In the genomic region with DNA sequence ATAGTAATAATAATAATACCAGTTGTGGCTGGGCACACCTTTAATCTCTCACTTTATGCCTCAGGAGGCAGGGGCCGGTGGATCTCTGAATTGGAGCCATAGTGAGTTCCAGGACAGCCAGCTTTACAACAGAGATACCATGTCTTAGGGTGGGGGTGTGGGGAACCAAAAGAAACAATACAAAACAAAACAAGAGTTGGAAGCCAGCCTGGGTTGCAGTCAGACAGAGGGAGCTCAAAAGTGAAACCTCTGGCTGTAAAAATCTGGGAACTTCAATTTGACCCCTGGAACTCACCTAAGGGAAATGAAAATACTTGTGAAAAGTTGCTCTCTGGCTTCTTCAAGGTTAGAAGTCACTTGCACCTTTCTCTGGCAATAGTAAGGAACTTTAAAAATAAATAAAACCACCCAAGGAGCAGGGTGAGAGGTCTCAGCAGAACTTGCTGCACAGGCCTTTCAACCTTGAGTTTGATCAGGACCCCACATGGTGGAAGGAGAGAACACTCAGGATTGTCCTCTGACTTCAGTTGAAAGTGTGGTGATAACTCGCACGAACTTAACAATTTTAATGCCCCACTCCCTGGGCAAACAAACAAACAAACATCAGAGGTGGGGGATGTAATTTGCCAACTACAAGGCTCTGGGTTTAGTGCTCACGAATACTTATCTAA, we compare ENCODE assay signal across 9 mouse cellular contexts. TPM values are rescaled to one million over a fixed set of nuclear protein-coding genes. Genes with fewer than 3 reads are reported as not detected.
DNase-seq lines count a peak whose midpoint lies in the region; ATAC-seq lines count a peak whose summit lies in the region.
"Had no signal": no experiment of that assay in that cellular context is flagged by ENCODE, and none has a peak within 500 bp of the region (broad histone marks: within the 10 kb centered on the region; RNA-seq: fewer than 3 reads in every experiment).

No protein-coding gene starts in this region.

- H3K9me3 ChIP-seq in heart, embryonic 11.5 days (replicated peaks; ENCODE audit: control insufficient read depth, low read length): no peaks in the 10 kb centered on the region
- H3K9me3 ChIP-seq in hindbrain, embryonic 10.5 days: no peaks in the 10 kb centered on the region

- peak overlapping the region; percentile 72 for H3K4me2 ChIP-seq in heart, embryonic 11.5 days

- intact Hi-C loops in heart, postnatal 25 days (cut with DNase I): loop anchor here (2.0 kb wide), 2 partner anchors 15 to 25 kb away; no protein-coding TSS in a partner anchor

- H3K27me3 ChIP-seq in heart, embryonic 11.5 days (ENCODE audit: control insufficient read depth, insufficient read depth, low read length): no peaks in the 10 kb centered on the region
- no peaks in the 10 kb centered on the region for H3K27me3 ChIP-seq in hindbrain, embryonic 10.5 days (ENCODE audit: insufficient read depth, poor library complexity, severe bottlenecking)

- DNase-seq in heart, postnatal 25 days (ENCODE audit: low spot score): no peak
- DNase-seq in adipocyte (ENCODE audit: low spot score): peak; percentile 83
- DNase-seq in hindbrain, embryonic 10.5 days (ENCODE audit: low spot score): no peak
- no peak for DNase-seq in urinary bladder, adult 2 months (ENCODE audit: low spot score)
- DNase-seq in adrenal gland, postnatal 36 days: no peak
- no peak for DNase-seq in lung, postnatal 25 days (ENCODE audit: low spot score)

- peak overlapping the region; percentile 88 for H3K9ac ChIP-seq in heart, embryonic 11.5 days (ENCODE audit: low read depth, low read length)

- H3K79me2 ChIP-seq in macrophage (ENCODE audit: inconsistent target): peaks cover 28% of the 10 kb centered on the region

- H3K36me3 ChIP-seq in heart, embryonic 11.5 days (ENCODE audit: control insufficient read depth, insufficient read depth, low read length): no peaks in the 10 kb centered on the region
- no peaks in the 10 kb centered on the region for H3K36me3 ChIP-seq in hindbrain, embryonic 10.5 days
- no peaks in the 10 kb centered on the region for H3K36me3 ChIP-seq in macrophage (ENCODE audit: inconsistent target)

- no peak for ATAC-seq in heart, embryonic 11.5 days (replicated peaks; ENCODE audit: insufficient number of reproducible peaks, low FRiP score, low TSS enrichment)

- H3K27ac ChIP-seq in heart, embryonic 11.5 days (ENCODE audit: low read depth, low read length): peak overlapping the region; percentile 88
- H3K27ac ChIP-seq in hindbrain, embryonic 10.5 days: peak overlapping the region; percentile 95
- peak overlapping the region; percentile 81 for H3K27ac ChIP-seq in macrophage

- peaks cover 21% of the 10 kb centered on the region for H3K4me1 ChIP-seq in heart, embryonic 11.5 days (ENCODE audit: control insufficient read depth, insufficient read depth, low read length)
- peaks cover 28% of the 10 kb centered on the region for H3K4me1 ChIP-seq in hindbrain, embryonic 10.5 days (replicated peaks)

- H3K4me3 ChIP-seq in heart, embryonic 11.5 days (ENCODE audit: low read depth, low read length): peak overlapping the region; percentile 100
- peak overlapping the region; percentile 82 for H3K4me3 ChIP-seq in hindbrain, embryonic 10.5 days
- peak overlapping the region; percentile 57 for H3K4me3 ChIP-seq in macrophage (ENCODE audit: inconsistent target)

- 14% methylated on average over 4 of the region's 4 CpGs for WGBS in heart, embryonic 11.5 days (ENCODE audit: insufficient replicate concordance)
- WGBS in hindbrain, embryonic 10.5 days: 29% methylated on average over 4 of the region's 4 CpGs
- WGBS in macrophage (ENCODE audit: missing documents): 38% methylated on average over 4 of the region's 4 CpGs

RNA-seq across cellular contexts. Expression of a gene that starts 5.3 kb away (rescaled TPM):
- 554 and 606 TPM in 2 replicates for polyA plus RNA-seq in heart, embryonic 11.5 days (2014; fragmentation: Nextera tagmentation; extraction: Ambion mirVana)
- total RNA-seq in heart, postnatal 25 days (2021): 100 to 1,000 TPM; 192 to 213 TPM
- polyA plus RNA-seq in hindbrain, embryonic 10.5 days (2016; fragmentation: Nextera tagmentation; extraction: Ambion mirVana): 559 and 788 TPM in 2 replicates
- 100 to 1,000 TPM in 25 of 26 experiments, 10 to 100 TPM in 1; 89.6 to 241 (median 173) TPM for total RNA-seq in macrophage (2018; cell fraction: chromatin; rRNA removed)
- total RNA-seq in macrophage (2018; cell fraction: cytosol; rRNA removed): 100 to 1,000 TPM; 364 to 516 (median 421) TPM
- total RNA-seq in macrophage (2018; cell fraction: nucleus; rRNA removed): 100 to 1,000 TPM; 174 to 339 (median 272) TPM
- polyA plus RNA-seq in macrophage (2018): 406 to 706 TPM (median 525 TPM) in 3 replicates
- 285 and 328 TPM in 2 replicates for polyA plus RNA-seq in urinary bladder, adult 2 months (2012; rRNA removed)
- 100 to 1,000 TPM; 380 to 388 TPM for total RNA-seq in adrenal gland, postnatal 36 days (2021)

RNA-seq across cellular contexts. Expression of a gene that starts 32.1 kb away (rescaled TPM):
- polyA plus RNA-seq in heart, embryonic 11.5 days (2014; fragmentation: Nextera tagmentation; extraction: Ambion mirVana): 0.76 and 2.4 TPM in 2 replicates
- not detected for total RNA-seq in heart, postnatal 25 days (2021)
- 2.1 and 2.6 TPM in 2 replicates for polyA plus RNA-seq in hindbrain, embryonic 10.5 days (2016; fragmentation: Nextera tagmentation; extraction: Ambion mirVana)
- not detected for total RNA-seq in macrophage (2018; cell fraction: chromatin; rRNA removed)
- not detected for total RNA-seq in macrophage (2018; cell fraction: cytosol; rRNA removed)
- not detected for total RNA-seq in macrophage (2018; cell fraction: nucleus; rRNA removed)
- not detected in 3 replicates for polyA plus RNA-seq in macrophage (2018)
- 5.7 and 7.0 TPM in 2 replicates for polyA plus RNA-seq in urinary bladder, adult 2 months (2012; rRNA removed)
- not detected for total RNA-seq in adrenal gland, postnatal 36 days (2021)
- total RNA-seq: neutrophil, adult 5-6 weeks had no signal

RNA-seq across cellular contexts. Expression of a gene that starts 43.5 kb away (rescaled TPM):
- polyA plus RNA-seq in heart, embryonic 11.5 days (2014; fragmentation: Nextera tagmentation; extraction: Ambion mirVana): 2.4 and 4.1 TPM in 2 replicates
- under 1 TPM; 0.16 to 0.25 TPM for total RNA-seq in heart, postnatal 25 days (2021)
- 9.9 and 12.9 TPM in 2 replicates for polyA plus RNA-seq in hindbrain, embryonic 10.5 days (2016; fragmentation: Nextera tagmentation; extraction: Ambion mirVana)
- 1 to 10 TPM in 2 of 26 experiments, under 1 TPM in 8, not detected in 16; 0.23 to 1.9 (median 0.70) TPM for total RNA-seq in macrophage (2018; cell fraction: chromatin; rRNA removed)
- total RNA-seq in macrophage (2018; cell fraction: cytosol; rRNA removed): under 1 TPM; 0.10 to 0.65 (median 0.20) TPM
- total RNA-seq in macrophage (2018; cell fraction: nucleus; rRNA removed): 1 to 10 TPM in 1 of 26 experiments, under 1 TPM in 10, not detected in 15; 0.17 to 1.2 (median 0.36) TPM
- 0.40 to 0.84 TPM (median 0.42 TPM) in 3 replicates for polyA plus RNA-seq in macrophage (2018)
- 2.0 and 2.1 TPM in 2 replicates for polyA plus RNA-seq in urinary bladder, adult 2 months (2012; rRNA removed)
- 1 to 10 TPM; 2.3 to 3.3 TPM for total RNA-seq in adrenal gland, postnatal 36 days (2021)
